Mouse (Mus musculus): ENCODE results near the gene Lpar5. TPM values are rescaled to one million over a fixed set of nuclear protein-coding genes. Genes with fewer than 3 reads are reported as not detected.
"Not testable (repeated sequence)": the region's sequence is repeated elsewhere in the genome, so short reads cannot be mapped to it uniquely, and the experiment has no call there.

Lpar5 gene
- total RNA-seq, 2 experiments from 2014 or later = 0.61 to 1.1 TPM

DNA sequence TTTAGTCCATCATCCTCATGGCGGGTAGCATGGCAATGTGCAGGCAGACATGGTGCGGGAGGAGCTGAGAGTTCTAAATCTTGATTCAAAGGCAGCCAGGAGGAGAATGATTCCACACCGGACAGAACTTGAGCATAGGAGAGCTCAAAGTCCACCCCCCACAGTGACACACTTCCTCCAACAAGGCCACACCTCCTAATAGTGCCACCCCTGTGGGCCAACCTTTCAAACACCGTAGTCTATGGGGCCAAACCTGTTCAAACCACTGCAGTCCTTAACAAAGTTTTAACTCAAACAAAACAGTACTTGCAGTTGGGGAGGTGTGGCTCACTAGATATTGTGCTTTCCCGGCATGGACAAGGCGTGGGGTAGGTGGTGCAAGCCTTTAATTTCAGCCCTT lies 3.8 kb upstream of the Lpar5 start:
- Histone ChIP-seq H3K27ac (no peak overlapping the region), H3K4me3 (no peak overlapping the region)
- DNase-seq (ENCODE audit: low spot score in 2 of 2) = no peak
- TF ChIP-seq CTCF (conservative IDR thresholded peaks at IDR 0.05) = no peak

DNA sequence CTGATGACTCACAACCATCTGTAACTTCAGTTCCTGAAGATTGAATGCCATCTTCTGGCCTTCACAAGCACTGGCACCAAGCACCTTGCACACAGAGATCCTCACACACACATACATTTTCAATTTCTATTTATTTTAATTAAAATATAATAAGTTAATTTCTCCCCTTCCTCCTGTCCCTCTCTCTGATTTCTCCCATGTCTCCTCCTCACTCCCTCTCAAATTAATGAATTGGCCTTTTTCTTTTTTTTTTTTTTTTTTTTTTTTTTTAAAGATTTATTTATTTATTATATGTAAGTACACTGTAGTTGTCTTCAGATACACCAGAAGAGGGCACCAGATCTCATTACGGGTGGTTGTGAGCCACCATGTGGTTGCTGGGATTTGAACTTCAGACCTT lies 2.5 kb upstream of the Lpar5 start:
- H3K27ac ChIP-seq; DNase-seq (ENCODE audit: low spot score in 2 of 2); H3K4me3 ChIP-seq: not testable (repeated sequence)

DNA sequence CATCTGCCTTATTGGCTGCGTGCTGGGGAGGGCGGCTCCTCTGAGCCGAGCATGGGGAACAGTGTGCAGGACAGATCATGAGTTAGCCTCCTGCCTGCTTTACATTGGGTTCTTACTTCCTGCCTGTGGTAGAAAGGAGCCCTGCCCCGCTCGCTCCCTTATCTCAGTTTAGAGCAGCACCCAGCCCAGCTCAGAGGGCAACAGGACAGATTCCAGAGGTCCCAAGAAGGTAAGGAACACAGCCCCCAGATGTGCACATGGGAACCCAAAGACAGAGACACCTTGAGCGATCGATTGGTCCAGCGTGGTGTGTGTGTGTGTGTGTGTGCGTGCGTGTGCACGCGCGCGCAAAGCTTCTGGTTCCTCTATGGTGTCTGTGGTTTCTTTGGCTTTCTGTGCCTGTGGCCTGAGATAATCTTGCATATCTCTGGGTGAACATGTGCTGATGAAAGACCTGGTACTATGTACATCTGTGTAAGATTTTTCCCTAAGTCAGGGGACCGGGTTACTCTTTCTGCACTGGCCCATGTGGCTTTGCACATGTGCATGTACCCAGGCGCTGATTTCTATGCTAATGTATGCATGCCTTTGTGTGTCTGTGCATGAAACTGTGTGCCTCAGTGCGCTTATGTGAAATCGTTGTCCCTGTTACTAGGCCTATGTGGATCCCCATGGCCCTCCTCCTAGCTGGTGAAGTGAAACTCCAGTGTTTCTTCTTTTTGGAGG lies 3.6 kb downstream of the Lpar5 start:
- no peak for TF ChIP-seq CTCF (conservative IDR thresholded peaks at IDR 0.05)

DNA sequence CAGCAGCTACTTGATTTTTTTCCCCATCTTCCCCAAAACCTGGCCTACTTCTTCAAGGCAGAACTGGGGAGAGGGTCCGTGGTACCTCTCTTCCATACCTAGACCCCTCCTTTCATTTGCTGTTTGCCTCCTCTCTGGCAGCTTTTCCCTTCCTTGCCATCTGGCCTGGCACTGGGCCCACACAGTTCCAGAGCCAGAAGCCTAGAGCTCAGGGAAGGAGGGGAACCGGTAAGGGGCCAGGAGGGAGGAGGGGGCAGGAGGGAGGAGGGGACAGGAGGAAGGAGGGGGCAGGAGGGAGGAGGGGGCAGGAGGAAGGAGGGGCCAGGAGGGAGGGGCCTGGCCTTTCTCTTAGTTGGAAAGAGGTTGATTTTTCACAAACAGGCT lies 4.2 kb downstream of the Lpar5 start:
- Histone ChIP-seq H3K27ac (peak overlapping the region; percentile 75), H3K4me3 (no peak overlapping the region)
- peak; percentile 70 to 79 for DNase-seq (ENCODE audit: low spot score in 2 of 2)
- TF ChIP-seq CTCF (conservative IDR thresholded peaks at IDR 0.05) = no peak

More for the DNA sequence above, 3.6 kb downstream of the Lpar5 start:
- Histone ChIP-seq H3K4me3 (no peak overlapping the region), H3K27ac (peak overlapping the region; percentile 75)
- DNase-seq (ENCODE audit: low spot score in 2 of 2) = no peak

DNA sequence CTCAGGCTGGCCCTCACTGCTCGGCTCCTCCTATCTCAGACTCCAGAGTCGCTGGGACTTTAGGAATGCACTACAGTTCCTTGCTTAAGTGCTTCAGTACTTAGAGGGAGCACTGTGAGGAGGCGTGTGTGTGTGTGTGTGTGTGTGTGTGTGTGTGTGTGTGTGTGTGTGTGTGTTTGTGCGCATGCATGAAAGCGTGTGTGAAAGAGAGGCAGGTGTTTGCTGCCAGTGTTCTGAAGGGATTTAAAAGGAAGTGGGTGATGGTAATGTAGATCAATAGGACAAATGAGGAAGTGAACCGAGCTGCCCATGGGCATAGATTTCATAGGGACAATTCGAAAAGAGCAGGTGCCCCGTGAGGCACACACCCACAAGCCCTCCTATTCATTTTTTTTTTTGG lies 6.1 kb downstream of the Lpar5 start:
- no peak for TF ChIP-seq CTCF (conservative IDR thresholded peaks at IDR 0.05)
- DNase-seq (ENCODE audit: low spot score in 2 of 2) = no peak
- H3K27ac ChIP-seq = no peak overlapping the region
- H3K4me3 ChIP-seq = no peak overlapping the region

DNA sequence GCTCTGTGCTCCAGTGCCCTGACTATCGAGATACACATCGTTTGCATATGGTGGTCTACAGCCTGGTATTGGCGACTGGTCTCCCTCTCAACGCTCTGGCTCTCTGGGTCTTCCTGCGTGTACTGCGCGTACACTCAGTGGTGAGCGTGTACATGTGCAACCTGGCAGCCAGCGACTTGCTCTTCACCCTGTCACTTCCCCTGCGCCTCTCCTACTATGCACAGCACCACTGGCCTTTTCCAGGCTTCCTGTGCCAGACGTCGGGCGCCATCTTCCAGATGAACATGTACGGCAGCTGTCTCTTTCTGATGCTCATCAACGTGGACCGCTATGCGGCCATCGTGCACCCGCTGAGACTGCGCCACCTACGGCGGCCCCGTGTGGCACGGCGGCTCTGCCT lies 13.7 kb downstream of the Lpar5 start:
- TF ChIP-seq CTCF (conservative IDR thresholded peaks at IDR 0.05) = no peak
- peak overlapping the region; percentile 47 for H3K4me3 ChIP-seq
- DNase-seq (ENCODE audit: low spot score in 2 of 2) = no peak
- peak overlapping the region; percentile 74 for H3K27ac ChIP-seq

DNA sequence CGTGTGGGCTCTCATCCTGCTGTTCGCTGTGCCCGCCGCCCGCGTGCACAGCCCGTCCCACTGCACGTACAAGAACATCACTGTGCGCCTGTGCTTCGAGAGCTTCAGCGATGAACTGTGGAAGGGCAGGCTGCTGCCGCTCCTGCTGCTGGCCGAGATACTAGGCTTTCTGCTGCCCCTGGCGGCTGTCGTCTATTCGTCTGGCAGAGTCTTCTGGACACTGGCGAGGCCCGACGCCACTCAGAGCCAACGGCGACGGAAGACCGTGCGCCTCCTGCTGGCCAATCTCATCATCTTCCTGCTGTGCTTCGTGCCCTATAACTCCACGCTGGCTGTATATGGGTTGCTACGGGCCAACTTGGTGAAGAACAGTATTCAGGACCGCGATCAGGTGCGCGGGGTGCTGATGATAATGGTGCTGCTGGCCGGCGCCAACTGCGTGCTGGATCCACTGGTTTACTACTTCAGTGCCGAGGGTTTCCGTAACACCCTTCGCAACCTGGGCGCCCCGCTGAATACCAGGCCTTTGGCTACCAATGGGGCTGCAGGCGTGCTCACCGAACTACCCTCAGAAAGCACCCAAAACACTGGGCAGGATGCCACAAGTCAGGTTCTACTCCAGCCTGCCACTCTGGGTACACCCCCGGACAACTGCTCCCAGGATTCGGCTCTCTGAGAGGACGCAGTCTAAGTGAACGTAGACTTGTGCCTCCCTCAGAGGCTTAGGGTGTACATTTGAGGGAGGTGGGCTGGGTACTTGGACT lies 14.3 kb downstream of the Lpar5 start:
- Histone ChIP-seq H3K4me3 (peak overlapping the region; percentile 47), H3K27ac (peak overlapping the region; percentile 74)
- DNase-seq (ENCODE audit: low spot score in 2 of 2) = peak; percentile 78 to 85
- peak; percentile 90 for TF ChIP-seq CTCF (conservative IDR thresholded peaks at IDR 0.05)

DNA sequence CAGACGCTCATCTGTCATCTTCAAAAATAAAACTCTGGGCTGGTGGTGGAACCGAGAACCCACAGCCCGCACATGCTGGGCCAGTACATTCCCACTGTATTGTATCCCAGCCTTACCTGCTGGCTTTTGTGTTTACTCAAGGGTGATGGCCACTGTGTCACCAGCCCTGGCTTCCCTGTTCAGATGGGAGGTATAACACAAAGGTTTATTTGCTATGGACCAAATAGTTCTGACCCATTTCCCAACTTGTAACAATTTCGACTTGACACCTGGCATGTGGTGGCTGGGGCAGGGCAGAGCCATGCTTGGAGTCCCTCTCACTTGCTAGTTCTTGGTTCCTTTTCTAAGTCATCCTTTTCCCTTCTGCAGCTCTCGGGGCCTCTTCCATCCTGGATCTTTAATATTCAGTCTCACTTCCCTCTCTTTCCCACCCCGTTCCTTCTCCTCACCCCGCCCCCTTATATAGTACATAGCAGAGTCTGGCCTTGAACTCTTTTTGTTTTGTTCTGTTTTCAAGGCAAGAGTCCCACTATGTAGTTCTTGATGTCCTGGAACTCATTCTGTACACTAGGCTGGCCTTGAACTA lies 15.2 kb downstream of the Lpar5 start:
- TF ChIP-seq CTCF (conservative IDR thresholded peaks at IDR 0.05) = no peak
- Histone ChIP-seq H3K27ac (peak overlapping the region; percentile 74; the same call in 1 of the 2 replicates), H3K4me3 (no peak overlapping the region)
- DNase-seq (ENCODE audit: low spot score in 2 of 2) = no peak

DNA sequence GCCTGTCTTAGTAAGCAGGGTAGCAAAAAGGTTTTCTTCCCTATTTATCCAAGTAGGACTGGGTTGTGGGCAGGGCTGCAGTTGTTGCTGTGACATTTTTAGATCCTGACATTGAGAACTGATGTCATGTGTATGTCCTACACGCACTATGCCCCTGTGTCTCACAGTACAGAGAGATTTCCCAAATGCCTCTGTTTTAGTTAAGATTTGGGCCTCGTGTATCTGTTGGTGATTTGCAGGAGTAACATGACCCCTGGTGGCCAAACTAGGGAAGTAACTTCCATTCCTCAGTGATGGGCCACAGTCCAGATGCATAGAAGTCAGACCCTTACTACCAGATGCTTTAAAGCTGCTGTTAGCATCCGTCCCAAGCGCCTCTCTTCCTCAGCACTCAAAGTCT lies 16.7 kb downstream of the Lpar5 start:
- DNase-seq (ENCODE audit: low spot score in 2 of 2) = peak; percentile 66 to 68
- peak overlapping the region; percentile 36; the same call in 1 of the 2 replicates for H3K27ac ChIP-seq

DNA sequence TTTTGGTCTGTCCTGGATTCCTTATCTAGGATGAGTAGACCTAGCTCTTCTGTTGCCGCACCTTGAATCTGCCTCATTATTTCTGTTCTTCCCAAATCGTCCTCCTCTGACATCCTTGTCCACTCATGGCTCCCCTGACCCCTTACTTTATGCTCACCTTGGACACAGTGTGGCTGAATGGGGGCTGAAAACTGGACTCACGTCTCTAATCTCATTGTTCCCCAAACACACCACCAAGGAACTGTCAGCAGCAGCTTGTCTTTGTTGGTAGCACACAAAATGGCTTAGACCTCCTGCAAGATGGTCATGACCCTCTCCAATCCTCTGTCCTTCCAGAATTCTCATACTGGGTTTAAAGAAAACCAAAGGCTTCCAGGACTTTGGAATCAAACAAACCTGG lies 20.2 kb downstream of the Lpar5 start:
- no peak overlapping the region for H3K4me3 ChIP-seq
- TF ChIP-seq CTCF (conservative IDR thresholded peaks at IDR 0.05) = no peak
- H3K27ac ChIP-seq = peak overlapping the region; percentile 100
- no peak for DNase-seq (ENCODE audit: low spot score in 2 of 2)

More for the DNA sequence above, 16.7 kb downstream of the Lpar5 start:
- no peak overlapping the region for H3K4me3 ChIP-seq
- peak; percentile 92 for TF ChIP-seq CTCF (conservative IDR thresholded peaks at IDR 0.05)

DNA sequence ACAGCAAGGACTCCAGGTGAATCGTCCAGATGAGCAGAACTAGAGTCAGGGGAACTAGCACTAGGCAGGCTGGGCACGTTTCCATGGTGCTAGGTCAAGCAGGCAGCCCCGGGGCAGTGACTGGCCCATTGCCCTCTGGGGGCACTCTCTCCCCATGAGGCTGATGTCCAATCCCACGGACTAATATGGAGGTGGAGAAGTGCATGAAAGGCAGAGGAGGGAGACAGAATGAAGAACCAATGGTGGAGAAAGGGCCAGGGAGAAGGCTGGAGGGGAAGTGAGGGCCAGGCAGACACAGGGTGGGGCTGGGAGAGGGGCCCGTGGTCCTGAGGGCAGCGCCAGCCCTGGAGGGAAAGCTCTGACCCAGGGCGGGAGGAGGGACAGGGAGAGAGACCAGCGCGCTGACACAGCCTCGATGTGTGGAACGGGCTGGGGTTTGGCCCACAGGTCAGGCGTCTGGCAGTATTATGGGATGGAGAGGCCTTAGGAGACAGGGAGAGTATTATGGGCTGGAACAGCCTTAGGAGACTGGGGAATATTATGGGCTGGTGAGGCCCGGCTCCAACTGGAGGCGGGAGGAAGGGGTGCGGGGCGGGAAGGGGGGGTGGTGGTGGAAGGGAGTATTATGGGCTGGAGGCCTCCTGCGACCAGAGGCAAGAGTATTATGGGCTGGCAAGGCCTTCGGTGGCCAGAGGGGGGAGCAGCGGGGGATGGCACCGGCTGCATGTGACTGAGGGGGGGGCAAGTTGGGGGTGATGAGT lies 21.0 kb downstream of the Lpar5 start:
- 0 out of 2 replicates have a peak, but pooled peaks have one; percentile 14 for TF ChIP-seq CTCF (conservative IDR thresholded peaks at IDR 0.05)
- peak overlapping the region; percentile 23; the same call in 1 of the 2 replicates for H3K4me3 ChIP-seq
- H3K27ac ChIP-seq = peak overlapping the region; percentile 100
- DNase-seq (ENCODE audit: low spot score in 2 of 2) = peak; percentile 65 to 81

DNA sequence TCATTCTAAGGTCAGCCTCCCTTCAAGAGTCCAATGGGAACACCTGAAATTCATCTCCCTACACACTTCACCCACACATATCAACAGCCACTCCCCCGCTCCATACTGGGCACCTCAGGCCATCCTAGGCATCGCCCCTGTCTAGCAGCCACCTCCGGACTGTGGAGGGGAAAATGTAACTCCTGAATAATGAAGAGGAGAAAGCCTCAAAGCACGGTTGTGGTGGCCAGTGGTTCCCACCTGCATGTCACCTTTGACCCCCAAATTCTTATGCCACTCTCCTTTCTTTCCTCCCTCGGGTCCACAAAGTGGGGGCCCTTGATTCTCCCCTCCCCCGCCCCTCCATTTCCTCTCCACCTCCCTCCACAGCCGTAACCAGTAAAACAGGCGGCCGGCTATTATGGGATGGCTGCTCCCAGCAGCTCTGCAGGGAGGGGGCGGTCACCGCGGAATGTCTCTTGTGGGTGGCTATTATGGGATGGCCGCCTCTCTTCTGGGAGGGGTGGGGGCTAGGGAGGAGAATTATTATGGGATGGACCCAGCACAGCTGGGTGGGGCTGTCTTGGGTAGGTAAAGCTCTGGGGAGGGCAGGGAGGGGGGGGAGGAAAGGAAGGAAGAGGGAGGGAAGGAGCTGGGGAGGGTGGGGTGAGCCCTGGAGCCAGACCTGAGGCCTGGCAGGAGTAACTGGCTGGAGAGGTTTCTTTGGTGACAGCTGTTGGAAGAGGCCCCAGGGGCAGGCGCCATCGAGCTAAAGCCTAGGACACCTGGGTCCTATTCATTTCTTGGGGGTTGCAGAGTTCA lies 22.0 kb downstream of the Lpar5 start:
- H3K4me3 ChIP-seq = peak overlapping the region; percentile 54
- H3K27ac ChIP-seq = peak overlapping the region; percentile 100
- TF ChIP-seq CTCF (conservative IDR thresholded peaks at IDR 0.05) = no peak
- peak; percentile 85 to 91 for DNase-seq (ENCODE audit: low spot score in 2 of 2)

All from layer of hippocampus, adult 2 months (tissue).